Mouse (Mus musculus) layer of hippocampus, adult 2 months (tissue): ENCODE data around the gene Ece1. TPM values are rescaled to one million over a fixed set of nuclear protein-coding genes. Genes with fewer than 3 reads are reported as not detected.
"Not testable (repeated sequence)": the region's sequence is repeated elsewhere in the genome, so short reads cannot be mapped to it uniquely, and the experiment has no call there.

Source experiments
- DNase-seq, 2 experiments: peaks; one replicate each; pipeline ENCODE4 v3.0.0; 2022; ENCODE audit warnings: low spot score in 2 of 2
- H3K27ac ChIP-seq: fragments of 200-600 bp; 2 replicates; pipeline ENCODE4 v1.8.1; 2022
- H3K4me3 ChIP-seq: fragments of 200-600 bp; 2 replicates; pipeline ENCODE4 v1.8.1; 2022; ENCODE audit warnings: mild to moderate bottlenecking
- CTCF ChIP-seq: fragments of 200-600 bp; conservative IDR thresholded peaks from 2 replicates; pipeline ENCODE4 v1.8.1; 2022; ENCODE audit warnings: antibody characterized with exemption, mild to moderate bottlenecking, moderate library complexity
- total RNA-seq, 2 experiments: library from RNA; stranded (reverse); gene quantifications; 2 replicates each; pipeline ENCODE4 v1.2.3; 2021

Ece1 gene
- total RNA-seq, 2 experiments from 2014 or later: 47.5 to 58.0 TPM

DNA sequence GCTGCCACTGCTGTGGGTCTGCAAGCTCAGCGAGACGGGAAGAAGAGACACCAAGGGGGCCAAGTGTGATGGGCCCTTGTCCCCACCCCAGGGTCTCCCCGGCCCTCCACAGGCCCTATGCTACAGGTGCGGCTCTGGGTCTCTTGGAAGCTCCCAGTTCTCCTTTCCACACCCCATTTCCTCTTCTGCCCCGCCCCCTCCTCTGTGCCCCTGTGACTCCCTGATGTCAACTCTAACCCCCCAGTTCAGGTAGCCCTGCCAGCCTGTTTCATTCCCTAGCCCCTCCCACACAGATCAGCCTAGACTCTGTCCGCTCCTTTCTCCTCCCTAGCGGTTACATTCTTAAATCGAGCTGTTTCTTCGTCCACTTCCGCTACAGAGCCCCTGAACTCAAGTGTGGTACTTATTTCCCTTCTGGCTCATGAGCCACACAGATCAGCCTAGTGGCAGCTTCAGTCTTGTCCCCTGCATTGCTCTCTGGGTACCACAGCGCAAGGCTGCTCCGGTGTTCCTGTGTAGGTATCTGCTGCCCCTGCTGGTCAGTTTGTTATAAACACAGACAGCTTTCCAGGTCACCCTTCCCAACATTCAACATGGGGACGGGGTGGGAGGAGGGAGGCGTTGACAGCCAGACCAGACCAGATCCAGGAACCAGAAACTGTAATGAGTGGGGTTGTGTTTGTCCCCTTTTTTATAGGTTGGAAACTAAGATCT is 26.3 kb upstream of the Ece1 start:
- Histone ChIP-seq H3K4me3 (0 out of 2 replicates have a peak overlapping the region, but pooled peaks have one; percentile 16), H3K27ac (no peak overlapping the region)
- TF ChIP-seq CTCF: peak; percentile 91
- peak; percentile 79 to 81 for DNase-seq

DNA sequence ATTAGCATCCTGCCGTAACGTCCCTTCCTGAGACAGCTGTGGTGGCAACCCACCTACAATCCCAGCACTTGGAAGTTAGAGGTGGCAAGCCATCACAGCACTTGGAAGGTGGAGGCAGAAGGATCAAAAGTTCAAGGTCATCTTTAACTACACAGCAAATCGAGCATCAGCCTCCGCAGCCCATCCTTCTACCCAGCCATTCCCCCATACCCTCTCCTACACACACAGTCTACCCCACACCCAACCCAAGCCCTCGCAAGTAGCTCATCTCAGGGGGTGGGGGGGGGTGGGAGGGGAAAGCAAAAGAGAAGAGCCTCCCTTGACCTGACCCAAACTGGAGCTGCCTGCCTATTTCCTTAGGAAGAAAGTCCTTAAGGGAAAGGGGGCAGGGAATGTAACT is 25.3 kb upstream of the Ece1 start:
- TF ChIP-seq CTCF: no peak
- DNase-seq: no peak
- no peak overlapping the region for H3K4me3 ChIP-seq
- no peak overlapping the region for H3K27ac ChIP-seq

DNA sequence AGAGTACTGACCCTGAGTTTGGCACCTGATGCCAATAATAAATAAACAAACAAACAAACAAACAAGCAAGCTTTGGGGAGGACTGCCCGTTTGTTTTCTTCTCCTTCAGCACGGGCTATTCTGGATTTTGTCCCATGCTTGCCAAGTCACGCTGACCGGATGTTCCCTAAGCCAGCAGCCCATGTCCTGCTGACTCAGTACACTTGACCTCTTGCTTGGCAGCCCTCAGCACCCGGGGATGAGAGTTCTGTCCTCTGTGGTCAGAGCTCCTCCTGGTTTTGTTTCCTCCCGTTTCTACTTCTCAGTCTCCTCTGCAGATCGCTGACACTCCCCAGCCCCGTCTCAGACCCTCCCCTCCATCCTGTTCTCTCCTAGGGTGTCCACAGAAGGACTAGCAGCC is 24.2 kb upstream of the Ece1 start:
- no peak for TF ChIP-seq CTCF
- Histone ChIP-seq H3K4me3 (no peak overlapping the region), H3K27ac (no peak overlapping the region)
- DNase-seq: no peak

DNA sequence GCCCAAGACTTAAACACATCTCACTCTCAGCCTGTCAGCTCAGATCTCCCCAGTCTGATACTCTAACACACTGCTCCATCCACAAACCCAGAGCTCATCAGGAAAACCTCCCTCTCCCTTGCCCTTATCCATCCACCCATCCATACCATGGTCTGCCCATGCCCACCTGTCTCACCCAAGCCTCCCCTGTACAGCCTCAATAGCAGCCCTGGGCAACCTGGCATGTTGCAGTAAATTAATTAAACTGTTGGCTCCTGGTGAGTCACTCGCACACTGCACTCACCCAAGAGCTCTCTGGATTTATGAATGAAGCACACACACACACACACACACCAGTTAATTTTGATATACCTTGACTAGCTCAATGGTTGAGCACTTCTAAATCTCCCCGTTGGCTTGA is 23.2 kb upstream of the Ece1 start:
- no peak overlapping the region for H3K4me3 ChIP-seq
- no peak for TF ChIP-seq CTCF
- DNase-seq: no peak
- no peak overlapping the region for H3K27ac ChIP-seq

DNA sequence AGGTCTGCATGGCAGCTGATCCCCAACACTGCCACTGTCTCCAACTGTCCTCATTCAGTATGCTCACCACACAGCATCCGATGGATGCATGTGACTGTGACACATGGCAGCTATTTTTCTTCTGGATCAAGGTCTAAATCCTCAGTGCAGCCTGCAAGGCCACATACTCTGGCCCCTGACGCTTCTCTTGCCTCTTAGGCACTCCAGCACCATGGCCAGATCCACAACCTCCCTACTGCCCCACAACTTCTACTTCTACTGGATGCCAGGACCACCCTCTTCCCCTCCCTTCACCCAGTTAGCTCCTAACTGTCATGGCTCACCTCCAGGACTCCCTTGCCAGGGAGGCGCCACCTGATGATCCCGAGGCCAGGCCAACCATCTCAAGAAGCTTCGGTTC is 22.6 kb upstream of the Ece1 start:
- H3K4me3 ChIP-seq: no peak overlapping the region
- no peak for DNase-seq
- TF ChIP-seq CTCF: no peak
- H3K27ac ChIP-seq: no peak overlapping the region

DNA sequence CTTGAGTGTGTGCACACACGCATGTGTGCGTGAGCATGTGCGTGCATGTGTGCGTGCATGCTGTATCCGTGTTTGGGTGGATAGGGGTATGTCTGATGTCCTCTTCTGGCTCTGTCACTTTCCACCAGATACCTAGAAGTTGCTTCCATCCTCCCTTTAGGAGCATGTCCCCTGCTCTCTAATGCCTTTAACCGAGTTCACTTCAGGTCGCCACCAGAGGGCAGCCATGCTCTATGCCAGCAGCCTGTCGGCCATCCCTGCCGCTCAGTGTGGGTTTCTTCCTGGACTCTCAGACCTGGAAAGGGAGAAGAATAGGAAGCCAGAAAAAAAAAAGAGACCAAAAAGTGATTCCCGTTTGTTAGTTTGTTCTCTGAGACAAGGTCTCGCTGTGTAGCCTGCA is 17.4 kb upstream of the Ece1 start:
- Histone ChIP-seq H3K4me3 (no peak overlapping the region), H3K27ac (no peak overlapping the region)
- TF ChIP-seq CTCF: peak; percentile 91
- peak; percentile 54 to 81 for DNase-seq

DNA sequence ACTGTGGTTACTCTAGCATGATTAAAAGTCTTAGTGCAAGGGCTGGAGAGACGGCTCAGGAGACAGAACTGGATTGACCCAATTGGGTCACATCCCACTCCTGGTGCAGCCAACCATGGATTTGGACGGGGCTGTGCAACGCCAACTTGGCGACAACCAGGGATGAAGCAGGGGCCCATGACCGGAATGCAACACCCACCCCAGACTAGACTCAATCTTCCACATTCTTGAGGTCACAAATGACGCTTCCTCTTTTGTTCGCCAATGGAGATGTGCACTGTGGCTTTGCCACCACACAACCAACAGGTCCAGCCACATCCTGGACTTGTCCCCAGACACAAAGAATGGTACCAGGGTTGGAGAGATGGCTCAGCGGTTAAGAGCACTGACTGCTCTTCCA is 14.4 kb upstream of the Ece1 start:
- DNase-seq, H3K27ac ChIP-seq, H3K4me3 ChIP-seq: not testable (repeated sequence)

DNA sequence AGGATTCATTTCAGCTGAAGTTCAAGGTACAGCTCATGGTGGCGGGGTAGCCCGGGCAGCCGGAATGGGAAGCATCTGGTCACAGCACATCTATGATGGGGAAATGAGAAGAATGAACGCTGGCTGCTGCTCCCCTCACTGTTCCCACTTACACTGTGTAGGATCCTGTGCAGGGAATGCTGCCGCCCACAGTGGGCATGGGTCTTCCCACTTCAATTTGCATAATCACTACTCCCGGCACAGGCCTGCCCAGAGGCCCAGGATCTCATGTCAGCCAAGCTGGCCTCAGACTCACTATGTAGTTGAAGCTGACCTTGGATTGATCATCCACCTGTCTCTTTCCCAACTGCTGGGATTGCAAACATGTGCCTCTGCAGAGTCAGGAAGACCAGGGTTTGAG is 11.9 kb upstream of the Ece1 start:
- no peak for DNase-seq
- H3K4me3 ChIP-seq: no peak overlapping the region
- no peak overlapping the region for H3K27ac ChIP-seq
- no peak for TF ChIP-seq CTCF

DNA sequence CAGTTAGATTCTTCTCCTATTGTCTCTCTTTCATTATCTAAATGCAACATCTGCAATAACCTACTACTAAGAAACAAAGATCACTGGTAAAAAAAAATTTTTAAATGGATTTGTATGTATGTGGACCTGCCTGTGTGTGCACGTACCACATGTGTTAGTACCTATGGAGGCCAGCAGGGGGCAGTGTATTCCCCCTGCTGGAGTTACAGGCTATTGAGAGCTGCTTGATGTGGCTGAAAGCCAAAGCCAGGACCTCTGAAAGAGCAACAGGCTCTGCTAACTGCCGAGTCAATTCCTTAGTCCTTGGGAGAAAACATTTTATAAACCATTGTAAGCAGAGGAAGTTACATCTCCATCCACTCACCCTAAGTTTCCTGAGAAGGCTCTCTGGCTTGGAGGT is 10.6 kb upstream of the Ece1 start:
- H3K4me3 ChIP-seq: no peak overlapping the region
- TF ChIP-seq CTCF: peak; percentile 87
- no peak for DNase-seq

DNA sequence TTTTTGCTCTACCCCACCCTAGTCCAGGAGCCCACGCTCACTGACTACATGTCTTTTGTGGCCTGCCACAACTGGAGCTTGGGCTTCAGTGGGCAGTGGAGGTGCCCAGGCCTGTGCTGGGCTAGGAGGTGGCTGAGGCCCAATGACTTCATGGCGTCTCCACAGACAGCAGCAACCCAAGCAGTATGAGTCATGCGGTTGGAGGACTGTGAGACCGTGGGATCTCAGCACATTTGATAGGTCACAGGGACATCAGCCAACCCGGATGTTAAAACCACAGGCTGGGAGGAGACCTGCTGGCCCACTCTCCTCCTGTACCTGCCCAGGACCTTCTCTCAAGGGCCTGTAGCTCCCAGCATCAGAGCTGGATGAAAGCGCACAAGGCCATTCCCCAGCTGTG is 8.2 kb upstream of the Ece1 start:
- DNase-seq: no peak
- H3K27ac ChIP-seq: no peak overlapping the region
- no peak for TF ChIP-seq CTCF
- no peak overlapping the region for H3K4me3 ChIP-seq

More for the DNA sequence above, 10.6 kb upstream of the Ece1 start:
- H3K27ac ChIP-seq: no peak overlapping the region

DNA sequence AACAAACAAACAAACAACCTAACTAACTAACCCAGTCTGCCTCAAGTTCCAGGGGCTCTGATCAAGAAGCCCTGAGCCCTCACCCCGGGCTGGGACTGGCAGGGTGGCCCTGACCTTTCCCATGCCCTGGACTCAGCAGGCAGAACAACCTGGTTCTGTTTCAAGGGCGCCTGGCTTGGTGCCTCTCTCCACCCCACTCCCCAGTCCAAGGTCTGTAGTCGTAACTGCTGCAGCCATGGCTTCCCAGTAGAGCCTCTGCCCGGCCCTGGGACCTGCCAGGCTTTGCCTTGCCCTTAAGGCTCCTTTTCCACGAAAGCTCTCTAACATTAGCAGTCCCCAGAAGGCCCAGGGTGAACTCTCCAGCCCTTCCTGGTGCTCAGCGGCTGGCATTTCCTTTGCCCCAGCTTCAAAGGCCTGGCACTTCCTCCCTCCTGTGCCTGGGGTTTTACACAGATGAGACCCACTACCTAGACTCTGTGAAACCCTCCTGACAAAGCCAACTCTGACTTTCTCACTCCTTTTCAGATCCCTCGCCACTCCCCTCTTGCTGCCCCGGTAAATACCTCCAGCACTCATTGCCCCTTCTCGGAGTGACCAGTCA is 6.2 kb upstream of the Ece1 start:
- Histone ChIP-seq H3K4me3 (no peak overlapping the region), H3K27ac (no peak overlapping the region)
- no peak for TF ChIP-seq CTCF
- DNase-seq: no peak

DNA sequence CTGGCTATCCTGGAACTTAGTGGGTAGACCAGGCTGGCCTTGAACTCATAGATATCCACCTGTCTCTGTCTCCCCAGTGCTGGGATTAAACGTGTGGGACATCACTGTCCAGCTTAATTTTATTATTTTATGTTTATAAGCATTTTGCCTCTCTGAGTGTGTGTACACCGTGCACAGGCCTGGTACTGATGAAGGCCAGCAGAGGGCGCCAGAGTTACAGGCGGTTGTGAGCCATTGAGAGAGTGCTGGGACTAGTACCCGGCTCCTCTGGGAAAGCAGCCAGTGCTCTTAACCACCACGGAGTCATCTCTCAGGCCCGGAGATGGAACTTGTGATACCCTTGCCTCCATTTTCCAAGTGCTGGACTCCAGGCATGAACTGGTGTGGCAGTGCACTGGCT is 4.9 kb upstream of the Ece1 start:
- no peak for DNase-seq
- TF ChIP-seq CTCF: peak; percentile 79
- Histone ChIP-seq H3K4me3 (no peak overlapping the region), H3K27ac (no peak overlapping the region)

DNA sequence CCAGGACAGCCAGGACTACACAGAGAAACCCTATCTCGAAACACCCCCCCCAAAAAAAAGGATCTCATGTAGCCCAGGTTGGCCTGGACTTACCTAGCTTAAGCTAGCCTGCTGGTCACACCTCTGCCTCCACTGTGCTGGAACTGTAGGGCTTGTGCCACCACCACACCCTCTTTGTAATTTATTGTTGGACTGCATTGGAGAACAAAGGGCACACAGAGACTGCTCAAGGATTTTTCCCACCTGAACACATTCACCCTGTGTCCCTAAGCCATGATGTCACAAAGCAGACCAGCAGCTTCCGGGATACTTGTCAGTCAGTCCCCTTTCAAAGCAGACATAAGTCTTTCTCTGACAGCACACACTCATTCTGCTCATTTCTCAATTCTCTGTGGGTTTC is 3.7 kb upstream of the Ece1 start:
- TF ChIP-seq CTCF: no peak
- H3K27ac ChIP-seq: no peak overlapping the region
- no peak for DNase-seq
- H3K4me3 ChIP-seq: no peak overlapping the region

DNA sequence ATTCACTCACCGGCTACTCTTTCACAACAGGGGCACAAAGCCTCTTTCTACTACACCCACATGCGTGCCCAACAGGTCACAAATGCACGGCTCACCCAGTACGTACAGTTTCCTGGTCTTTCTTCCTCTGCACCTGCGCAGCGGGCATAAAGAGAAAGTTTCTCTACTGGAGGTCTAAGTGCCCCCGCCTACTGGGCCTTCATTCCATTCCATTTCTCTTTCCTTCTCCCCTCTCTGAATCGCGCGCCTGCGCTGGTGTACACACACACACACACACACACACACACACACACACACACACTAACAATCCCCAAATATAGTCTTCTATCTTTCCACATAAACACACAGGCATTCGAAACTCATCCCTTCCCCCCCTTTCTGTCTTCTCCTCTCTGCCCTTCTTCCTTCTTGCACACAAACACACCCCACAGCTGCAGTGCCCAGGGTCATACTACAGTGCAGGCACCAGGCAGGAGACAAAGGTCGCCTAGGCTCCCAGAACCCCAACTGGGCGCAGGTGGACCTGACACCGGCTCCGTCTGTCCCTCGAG is 501 bp upstream of the Ece1 start:
- no peak for TF ChIP-seq CTCF
- H3K4me3 ChIP-seq: peak overlapping the region; percentile 89
- no peak for DNase-seq
- H3K27ac ChIP-seq: peak overlapping the region; percentile 82
